Mouse (Mus musculus): ENCODE data around the gene Olfr1160.
"Not testable (repeated sequence)": the region's sequence is repeated elsewhere in the genome, so short reads cannot be mapped to it uniquely, and the experiment has no call there.

Gene Olfr1160

DNA sequence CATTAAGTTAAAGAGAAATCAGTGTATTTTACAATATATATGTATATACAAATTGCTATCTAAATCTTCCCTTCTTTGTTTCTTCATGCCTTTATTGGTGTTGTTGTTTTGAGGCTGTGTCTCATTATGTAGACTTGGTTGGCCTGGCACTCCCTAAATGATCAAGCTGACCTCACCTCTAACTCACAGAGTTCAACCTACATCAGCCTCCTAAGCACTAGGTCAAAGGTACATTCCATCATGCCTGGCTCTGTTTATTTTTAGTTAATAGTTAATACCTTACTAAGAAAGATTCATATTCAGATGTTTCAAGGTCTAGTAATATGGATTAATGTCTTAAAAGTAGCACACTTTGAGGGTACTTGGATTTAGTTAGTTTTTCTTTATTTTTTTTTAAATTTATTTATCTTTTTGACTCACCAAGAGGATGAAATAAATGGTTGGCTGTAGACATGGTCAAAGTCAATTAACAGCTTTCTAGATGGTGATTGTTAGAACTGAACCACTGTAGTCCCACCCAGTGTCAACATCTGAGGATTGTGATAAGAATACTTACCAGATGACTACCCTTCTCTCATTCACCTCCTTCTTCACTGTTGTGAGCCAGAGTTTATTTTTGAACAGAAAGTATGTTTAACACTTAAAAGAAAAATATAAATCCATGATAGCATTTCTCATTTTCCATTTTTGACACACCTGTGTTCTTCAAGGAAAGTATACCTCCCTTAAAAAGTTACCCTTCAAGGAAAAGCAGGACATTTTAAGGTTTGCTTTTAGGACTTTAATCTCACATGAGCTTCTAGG, at the start of gene Olfr1160:
Gene Olfr1160 (minus strand): TSS at position 754 of the 804 bp plus-strand sequence.
- in situ Hi-C loops (cut with MboI, MseI): no loop called here

DNA sequence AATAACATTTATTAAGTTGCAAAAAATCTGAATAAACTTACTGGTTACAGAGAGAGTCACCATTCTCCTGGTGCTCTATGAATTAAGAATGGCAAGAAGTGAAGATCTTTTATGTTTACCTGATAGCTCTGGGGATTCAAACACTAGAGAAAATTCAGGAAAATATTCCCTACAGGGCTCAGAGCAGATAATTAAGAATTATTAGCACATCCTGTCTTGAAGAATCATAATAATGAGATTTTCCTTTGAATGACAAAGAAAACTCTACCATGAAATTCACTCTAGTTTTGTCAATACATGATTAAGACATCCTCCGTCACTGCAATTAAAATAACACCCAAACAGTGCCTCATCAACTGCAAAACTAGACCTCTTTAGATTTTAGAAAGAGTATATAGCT, 43.0 kb upstream of the Olfr1160 start, which contains the start of gene Olfr1162:
Gene Olfr1162 (minus strand): TSS at position 101 of the 400 bp plus-strand sequence.
- in situ Hi-C loops (cut with MboI, MseI): no loop called here

DNA sequence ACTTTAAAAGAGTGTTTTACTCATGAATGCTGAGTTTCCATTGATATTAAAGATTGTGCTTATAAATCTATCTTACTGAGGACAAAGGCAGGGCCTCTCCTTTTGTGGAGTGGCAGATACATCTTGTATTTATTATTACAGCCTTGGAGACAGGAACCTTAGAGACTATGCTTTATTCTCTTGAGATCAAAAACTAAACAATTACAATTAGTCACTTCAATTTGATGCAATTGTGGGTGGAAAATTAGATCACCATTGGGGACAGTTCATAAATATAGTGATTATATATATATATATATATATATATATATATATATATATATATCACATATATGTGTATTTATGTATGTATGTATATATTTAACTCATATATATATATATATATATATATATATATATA, 29.5 kb upstream of the Olfr1160 start, which contains the start of gene Olfr73:
Gene Olfr73 (minus strand): TSS at position 101 of the 400 bp plus-strand sequence.
- in situ Hi-C loops (cut with MboI, MseI): no loop called here

DNA sequence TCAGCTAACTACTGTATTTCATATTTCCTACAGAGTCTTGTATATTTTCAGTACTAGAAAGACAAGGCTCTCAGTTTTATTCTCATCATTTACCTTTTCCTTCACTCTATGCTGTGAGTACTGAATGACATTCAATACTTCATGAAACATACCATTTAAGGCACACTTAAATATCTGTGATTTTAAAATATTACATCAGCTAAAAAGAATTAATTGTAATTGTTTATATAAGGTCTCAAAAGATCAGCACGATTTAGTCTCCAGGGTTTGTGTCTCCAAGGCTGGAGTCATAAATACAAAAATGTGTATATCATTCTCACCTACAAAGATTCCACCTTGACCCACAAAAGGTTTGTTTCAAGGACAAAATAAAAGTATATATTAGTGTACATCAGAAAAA, 14.4 kb upstream of the Olfr1160 start, which contains the start of gene Olfr1161:
Gene Olfr1161 (plus strand): TSS at position 301 of the 400 bp plus-strand sequence.
- in situ Hi-C loops (cut with MboI, MseI): not testable (repeated sequence)

DNA sequence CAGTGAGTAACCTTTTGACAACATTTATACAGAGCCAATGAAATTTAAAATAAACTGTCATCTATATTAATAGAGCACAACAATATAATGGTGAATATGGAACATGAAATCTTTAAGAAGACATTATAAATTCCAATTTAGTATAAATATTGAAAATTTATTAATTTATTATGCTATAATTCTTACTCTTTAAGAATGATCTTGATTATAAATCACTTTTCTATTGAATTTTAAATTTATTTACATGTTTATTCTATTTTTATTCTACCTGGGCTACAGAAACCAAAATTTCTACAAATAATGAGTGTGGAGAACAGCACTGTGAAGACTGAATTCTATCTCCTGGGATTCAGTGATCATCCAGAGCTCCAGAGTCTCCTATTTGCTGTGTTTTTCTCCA, 18.3 kb downstream of the Olfr1160 start, which contains the start of gene Olfr1158:
Gene Olfr1158 (plus strand): TSS at position 301 of the 400 bp plus-strand sequence.
- in situ Hi-C loops (cut with MboI, MseI): no loop called here

DNA sequence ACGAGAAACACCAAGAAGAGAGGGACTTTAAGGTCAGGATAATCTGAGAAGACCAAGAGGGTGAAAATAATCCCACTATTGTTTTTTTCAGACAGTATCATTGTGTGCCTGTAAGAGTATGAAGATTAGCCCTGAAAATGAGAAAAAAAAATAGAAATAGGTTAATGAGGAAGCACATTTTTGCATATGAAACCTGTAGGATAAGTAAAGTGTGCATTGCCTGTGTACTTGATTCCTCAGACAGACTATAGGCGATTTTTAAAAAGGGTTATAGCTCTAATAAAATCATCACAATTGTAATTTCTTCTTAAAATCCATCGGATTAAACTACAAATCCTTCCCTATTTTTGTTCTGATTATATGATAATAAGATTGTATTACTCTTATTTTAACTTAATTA, 33.5 kb downstream of the Olfr1160 start, which contains the start of gene Olfr74:
Gene Olfr74 (minus strand): TSS at position 101 of the 400 bp plus-strand sequence.
- in situ Hi-C loops (cut with MboI, MseI): no loop called here

DNA sequence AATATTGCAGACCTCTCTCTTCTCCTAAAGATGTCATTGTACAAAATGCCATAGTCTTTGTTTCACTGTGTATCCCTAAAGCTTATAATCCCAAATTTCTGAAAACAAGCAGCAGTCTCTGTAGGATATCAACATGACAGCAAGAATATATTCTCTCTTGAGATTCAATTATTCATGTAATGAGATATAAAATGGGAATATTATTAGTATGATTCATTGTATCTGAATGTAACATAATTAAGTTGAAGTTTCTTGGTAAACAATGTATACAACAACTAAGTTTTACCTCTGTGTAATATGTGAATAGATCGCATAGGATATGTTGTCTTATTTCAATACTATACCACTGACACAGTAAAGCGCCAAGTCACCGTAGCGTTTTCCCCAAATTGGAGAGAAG, 39.9 kb downstream of the Olfr1160 start, which contains the start of gene Olfr1157:
Gene Olfr1157 (minus strand): TSS at position 101 of the 400 bp plus-strand sequence.
- in situ Hi-C loops (cut with MboI, MseI): no loop called here

DNA sequence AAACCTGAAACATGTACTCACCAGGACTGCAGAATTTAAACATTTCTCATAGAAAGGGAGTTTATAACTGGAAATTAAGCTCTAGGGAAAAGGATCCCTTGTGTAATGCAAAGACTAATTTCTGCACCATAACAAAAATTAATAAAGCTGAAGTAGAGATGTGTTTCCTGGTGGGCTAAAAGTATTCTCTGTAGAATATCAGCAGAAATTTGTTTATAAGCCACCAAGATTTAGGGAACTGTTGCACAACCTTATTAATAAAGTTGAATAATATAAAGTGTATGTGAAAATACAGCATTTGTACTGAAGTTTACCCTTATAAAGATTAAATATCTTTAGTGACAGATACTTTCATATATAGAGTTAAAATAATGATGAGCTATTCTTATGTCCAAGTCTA, 55.1 kb downstream of the Olfr1160 start, which contains the start of gene Olfr1156:
Gene Olfr1156 (minus strand): TSS at position 101 of the 400 bp plus-strand sequence.
- in situ Hi-C loops (cut with MboI, MseI): no loop called here

All from T-helper 1 cell (primary cell).